Mouse (Mus musculus): Measurements from ENCODE around the gene Stx1b. TPM values are rescaled to one million over a fixed set of nuclear protein-coding genes. Genes with fewer than 3 reads are reported as not detected.
"Not testable (repeated sequence)": the region's sequence is repeated elsewhere in the genome, so short reads cannot be mapped to it uniquely, and the experiment has no call there.

Stx1b gene
- polyA plus RNA-seq, 1 experiment from 2014 or later: 0.20 TPM

GRCm38 (mm10) chr7:127799211-127799610, 25.1 kb downstream of the Stx1b start:
- Histone ChIP-seq H3K9me3 (replicated peaks) (no peaks in the 10 kb centered on the region), H3K4me3 (no peak overlapping the region), H3K4me2 (no peak overlapping the region), H3K27ac (no peak overlapping the region; the same call in 1 of the 2 replicates), H3K27me3 (replicated peaks) (no peaks in the 10 kb centered on the region), H3K36me3 (peaks cover 85% of the 10 kb centered on the region), H3K4me1 (peaks cover 41% of the 10 kb centered on the region), H3K9ac (no peak overlapping the region)
- WGBS (ENCODE audit: insufficient replicate concordance): 83% methylated on average over 13 of the region's 13 CpGs
- no peak for ATAC-seq

- Histone ChIP-seq H3K4me1 (peaks cover 36% of the 10 kb centered on the region), H3K36me3 (peaks cover 91% of the 10 kb centered on the region), H3K4me2 (no peak overlapping the region), H3K27ac (no peak overlapping the region), H3K27me3 (replicated peaks) (no peaks in the 10 kb centered on the region), H3K9ac (no peak overlapping the region), H3K9me3 (replicated peaks) (no peaks in the 10 kb centered on the region), H3K4me3 (no peak overlapping the region)
- WGBS (ENCODE audit: insufficient replicate concordance): 81% methylated on average over 4 of the region's 4 CpGs
- ATAC-seq: no peak
These were observed 25.8 kb downstream of the Stx1b start for GRCm38 (mm10) chr7:127798591-127798990.

GRCm38 (mm10) chr7:127797076-127797845, 27.1 kb downstream of the Stx1b start:
- H3K27me3 ChIP-seq (replicated peaks): no peaks in the 10 kb centered on the region
- no peaks in the 10 kb centered on the region for H3K9me3 ChIP-seq (replicated peaks)
- peaks cover 26% of the 10 kb centered on the region for H3K4me1 ChIP-seq
- H3K9ac ChIP-seq: no peak overlapping the region
- no peak for ATAC-seq
- H3K27ac ChIP-seq: no peak overlapping the region
- H3K4me3 ChIP-seq: no peak overlapping the region
- H3K36me3 ChIP-seq: peaks cover 93% of the 10 kb centered on the region
- 91% methylated on average over 23 of the region's 23 CpGs for WGBS (ENCODE audit: insufficient replicate concordance)
- no peak overlapping the region for H3K4me2 ChIP-seq

GRCm38 (mm10) chr7:127785308-127785707, 39.0 kb downstream of the Stx1b start, which contains the start of gene Gm49388:
TSS of gene Gm49388 (plus strand) at chr7:127785608.
- 88% methylated on average over 7 of the region's 7 CpGs for WGBS (ENCODE audit: insufficient replicate concordance)
- H3K4me2 ChIP-seq: no peak within 1 kb of the TSS
- H3K9me3 ChIP-seq (replicated peaks): no peaks in the 10 kb centered on the region
- no peak within 1 kb of the TSS for H3K9ac ChIP-seq
- no peak within 1 kb of the TSS for H3K4me3 ChIP-seq
- no peaks in the 10 kb centered on the region for H3K4me1 ChIP-seq
- ATAC-seq: no peak
- no peak within 1 kb of the TSS for H3K27ac ChIP-seq
- H3K36me3 ChIP-seq: peaks cover 99% of the 10 kb centered on the region
- no peaks in the 10 kb centered on the region for H3K27me3 ChIP-seq (replicated peaks)

GRCm38 (mm10) chr7:127778350-127778749, 46.0 kb downstream of the Stx1b start:
- Histone ChIP-seq H3K27me3 (replicated peaks) (no peaks in the 10 kb centered on the region), H3K4me3 (peak overlapping the region; percentile 97), H3K9me3 (replicated peaks) (no peaks in the 10 kb centered on the region), H3K27ac (peak overlapping the region; percentile 95), H3K9ac (peak overlapping the region; percentile 93), H3K4me1 (peaks cover 42% of the 10 kb centered on the region), H3K36me3 (peaks cover 57% of the 10 kb centered on the region), H3K4me2 (peak overlapping the region; percentile 93)
- ATAC-seq: no peak
- 75% methylated on average over 4 of the region's 4 CpGs for WGBS (ENCODE audit: insufficient replicate concordance)

GRCm38 (mm10) chr7:127777474-127778266, 46.7 kb downstream of the Stx1b start:
- no peaks in the 10 kb centered on the region for H3K27me3 ChIP-seq (replicated peaks)
- H3K4me3 ChIP-seq: peak overlapping the region; percentile 97
- peaks cover 43% of the 10 kb centered on the region for H3K4me1 ChIP-seq
- peak overlapping the region; percentile 93 for H3K4me2 ChIP-seq
- ATAC-seq: peak; percentile 46
- peak overlapping the region; percentile 95 for H3K27ac ChIP-seq
- peak overlapping the region; percentile 93 for H3K9ac ChIP-seq
- H3K9me3 ChIP-seq (replicated peaks): no peaks in the 10 kb centered on the region
- WGBS (ENCODE audit: insufficient replicate concordance): 3% methylated on average over 56 of the region's 66 CpGs
- peaks cover 50% of the 10 kb centered on the region for H3K36me3 ChIP-seq

GRCm38 (mm10) chr7:127776878-127777473, 47.4 kb downstream of the Stx1b start:
- peaks cover 43% of the 10 kb centered on the region for H3K36me3 ChIP-seq
- peak overlapping the region; percentile 93 for H3K4me2 ChIP-seq
- peaks cover 48% of the 10 kb centered on the region for H3K4me1 ChIP-seq
- no peaks in the 10 kb centered on the region for H3K9me3 ChIP-seq (replicated peaks)
- ATAC-seq: peak; percentile 90
- H3K9ac ChIP-seq: peak overlapping the region; percentile 93
- no peaks in the 10 kb centered on the region for H3K27me3 ChIP-seq (replicated peaks)
- peak overlapping the region; percentile 95 for H3K27ac ChIP-seq
- under 1% methylated on average over 61 of the region's 70 CpGs for WGBS (ENCODE audit: insufficient replicate concordance)
- peak overlapping the region; percentile 97 for H3K4me3 ChIP-seq

- H3K4me1 ChIP-seq: peaks cover 54% of the 10 kb centered on the region
- peak; percentile 55 for ATAC-seq
These were observed 47.9 kb downstream of the Stx1b start, which contains the start of gene Setd1a for GRCm38 (mm10) chr7:127776426-127776825. TSS of gene Setd1a (plus strand) at chr7:127776670.

GRCm38 (mm10) chr7:127775837-127776236, 48.5 kb downstream of the Stx1b start:
- 67% methylated on average over 7 of the region's 7 CpGs for WGBS (ENCODE audit: insufficient replicate concordance)
- H3K9ac ChIP-seq: peak overlapping the region; percentile 93
- peak overlapping the region; percentile 97 for H3K4me3 ChIP-seq
- ATAC-seq; H3K27me3 ChIP-seq (replicated peaks); H3K9me3 ChIP-seq (replicated peaks): not testable (repeated sequence)
- peak overlapping the region; percentile 95 for H3K27ac ChIP-seq
- H3K36me3 ChIP-seq: peaks cover 32% of the 10 kb centered on the region
- H3K4me1 ChIP-seq: peaks cover 60% of the 10 kb centered on the region
- peak overlapping the region; percentile 93 for H3K4me2 ChIP-seq

More at GRCm38 (mm10) chr7:127776426-127776825, 47.9 kb downstream of the Stx1b start, which contains the start of gene Setd1a:
- Histone ChIP-seq H3K36me3 (peaks cover 38% of the 10 kb centered on the region), H3K4me2 (peak within 1 kb of the TSS; percentile 93), H3K4me3 (peak within 1 kb of the TSS; percentile 97), H3K9ac (peak within 1 kb of the TSS; percentile 93), H3K27me3 (replicated peaks) (no peaks in the 10 kb centered on the region), H3K9me3 (replicated peaks) (no peaks in the 10 kb centered on the region), H3K27ac (peak within 1 kb of the TSS; percentile 95)
- under 1% methylated on average over 23 of the region's 23 CpGs for WGBS (ENCODE audit: insufficient replicate concordance)

- Histone ChIP-seq H3K9ac (no peak overlapping the region), H3K4me2 (no peak overlapping the region), H3K36me3 (peaks cover 12% of the 10 kb centered on the region), H3K4me3 (no peak overlapping the region), H3K27me3 (replicated peaks) (no peaks in the 10 kb centered on the region), H3K9me3 (replicated peaks) (no peaks in the 10 kb centered on the region), H3K27ac (no peak overlapping the region), H3K4me1 (peaks cover 73% of the 10 kb centered on the region)
- peak; percentile 13; the same call in 1 of the 2 replicates for ATAC-seq
- WGBS (ENCODE audit: insufficient replicate concordance): 41% methylated on average over 9 of the region's 9 CpGs
These were observed 50.5 kb downstream of the Stx1b start for GRCm38 (mm10) chr7:127773664-127774384.

GRCm38 (mm10) chr7:127772557-127772956, 51.8 kb downstream of the Stx1b start:
- peaks cover 74% of the 10 kb centered on the region for H3K4me1 ChIP-seq
- H3K4me3 ChIP-seq: no peak overlapping the region
- H3K9me3 ChIP-seq (replicated peaks): no peaks in the 10 kb centered on the region
- no peak for ATAC-seq
- no peak overlapping the region for H3K9ac ChIP-seq
- H3K27me3 ChIP-seq (replicated peaks): no peaks in the 10 kb centered on the region
- 87% methylated on average over 1 of the region's 1 CpGs for WGBS (ENCODE audit: insufficient replicate concordance)
- H3K27ac ChIP-seq: no peak overlapping the region
- H3K36me3 ChIP-seq: peaks cover 13% of the 10 kb centered on the region
- H3K4me2 ChIP-seq: no peak overlapping the region
